Mouse (Mus musculus) granulocyte monocyte progenitor cell, adult 5-6 weeks (primary cell): ENCODE data around the gene Ccs. TPM values are rescaled to one million over a fixed set of nuclear protein-coding genes. Genes with fewer than 3 reads are reported as not detected.
"Not testable (repeated sequence)": the region's sequence is repeated elsewhere in the genome, so short reads cannot be mapped to it uniquely, and the experiment has no call there.

ENCODE experiments used
- ATAC-seq: replicated peaks from 2 replicates; pipeline ENCODE4 v1.8.0; 2016; ENCODE audit warnings: mild to moderate bottlenecking, moderate TSS enrichment, inconsistent platforms; ENCODE audit not compliant: poor library complexity, severe bottlenecking
- total RNA-seq, 2 experiments: library from RNA; stranded (forward) in 1 of 2; stranded (reverse) in 1 of 2; fragments of 200-712, 200-1000 nt in 1 of 2; fragments of >200 nt in 1 of 2; fragmentation: Nextera tagmentation in 1 of 2; gene quantifications; 2 replicates each; pipeline ENCODE4 v1.2.3; 2014 to 2017

The Ccs gene
- total RNA-seq (2014; fragmentation: Nextera tagmentation), result 47.1 and 68.5 TPM in 2 replicates
- total RNA-seq (2017), result 18.8 and 22.9 TPM in 2 replicates

- ATAC-seq, result peak; percentile 96
Measured at GRCm38 (mm10) chr19:4839149-4839548, at the start of gene Ccs, which contains the start of gene Ccdc87. Gene Ccs, minus strand, starts transcription at chr19:4839332. Gene Ccdc87, plus strand, starts transcription at chr19:4839366.

DNA sequence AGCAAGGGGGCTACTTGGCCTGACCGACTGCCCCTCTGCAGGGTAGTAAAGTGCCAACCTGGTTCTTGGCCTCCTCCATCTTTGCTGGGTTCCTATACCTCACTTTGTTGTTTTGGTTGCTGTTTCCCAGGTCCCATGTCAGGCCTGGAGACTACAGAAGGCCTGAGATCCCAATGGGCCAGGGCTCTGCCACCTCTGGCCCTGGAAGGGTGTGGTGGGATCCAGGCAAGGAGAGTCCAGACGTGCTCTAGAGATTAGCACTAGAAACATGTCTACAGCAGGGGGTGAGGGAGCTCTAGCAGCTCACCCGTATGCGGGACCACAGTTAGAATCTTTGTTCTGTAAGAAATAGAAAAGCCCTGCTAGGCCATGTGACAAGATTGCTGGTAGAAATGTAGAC lies 44.8 kb upstream of the Ccs start:
- ATAC-seq, result no peak

- no peak for ATAC-seq
Measured at GRCm38 (mm10) chr19:4879324-4879703, 40.2 kb upstream of the Ccs start.

GRCm38 (mm10) chr19:4878405-4879323 lies 39.5 kb upstream of the Ccs start, which contains the start of gene Zdhhc24:
Gene Zdhhc24, plus strand, starts transcription at chr19:4878668.
- ATAC-seq, result peak; percentile 97

- peak; percentile 15; the same call in 1 of the 2 replicates for ATAC-seq
Measured at GRCm38 (mm10) chr19:4877785-4878184, 38.7 kb upstream of the Ccs start, which contains the start of gene Actn3. Gene Actn3, minus strand, starts transcription at chr19:4877909.

DNA sequence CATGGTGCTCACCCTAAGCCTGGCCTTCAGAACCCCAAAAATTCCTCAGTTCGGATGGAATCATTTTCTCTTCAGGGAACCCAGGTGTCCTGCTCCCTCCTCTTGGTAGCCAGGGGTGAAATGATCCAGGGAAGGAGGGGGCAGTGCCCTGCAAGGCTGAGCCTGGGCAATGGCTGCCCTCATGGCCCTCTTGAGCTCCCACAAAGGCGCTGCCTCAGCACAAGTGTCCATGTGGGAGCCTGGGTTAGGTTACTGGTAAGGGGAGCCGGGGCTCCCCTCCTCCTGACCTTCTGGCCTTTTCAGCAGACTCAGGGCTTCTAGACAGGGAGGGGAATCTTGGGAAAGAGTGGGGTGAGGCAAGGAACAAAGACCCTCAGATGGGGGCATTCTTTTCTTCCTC lies 37.6 kb upstream of the Ccs start:
- ATAC-seq, result no peak

DNA sequence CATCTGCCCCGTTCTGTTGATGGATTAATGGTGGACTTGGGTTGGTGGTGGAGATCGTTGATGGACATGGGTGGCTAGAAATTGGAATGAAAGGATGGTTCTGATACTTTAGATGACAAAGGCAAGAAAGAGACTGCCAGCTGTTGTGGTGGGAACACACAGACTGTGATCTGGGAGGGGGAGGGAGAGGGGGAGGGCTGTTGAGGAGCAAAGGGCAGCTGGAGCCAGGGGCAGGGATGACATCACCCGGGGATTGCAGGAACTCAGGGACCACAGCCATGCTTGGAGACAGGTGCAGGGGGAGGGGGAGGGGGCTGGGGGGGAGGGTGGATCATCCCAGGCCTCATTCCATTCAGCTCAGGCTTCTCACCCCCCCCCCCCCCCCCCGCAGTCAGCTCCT lies 37.1 kb upstream of the Ccs start:
- ATAC-seq, result no peak

GRCm38 (mm10) chr19:4874613-4875012 lies 35.5 kb upstream of the Ccs start:
- ATAC-seq, result not testable (repeated sequence)

GRCm38 (mm10) chr19:4865147-4865546 lies 26.0 kb upstream of the Ccs start:
- ATAC-seq, result peak; percentile 66

DNA sequence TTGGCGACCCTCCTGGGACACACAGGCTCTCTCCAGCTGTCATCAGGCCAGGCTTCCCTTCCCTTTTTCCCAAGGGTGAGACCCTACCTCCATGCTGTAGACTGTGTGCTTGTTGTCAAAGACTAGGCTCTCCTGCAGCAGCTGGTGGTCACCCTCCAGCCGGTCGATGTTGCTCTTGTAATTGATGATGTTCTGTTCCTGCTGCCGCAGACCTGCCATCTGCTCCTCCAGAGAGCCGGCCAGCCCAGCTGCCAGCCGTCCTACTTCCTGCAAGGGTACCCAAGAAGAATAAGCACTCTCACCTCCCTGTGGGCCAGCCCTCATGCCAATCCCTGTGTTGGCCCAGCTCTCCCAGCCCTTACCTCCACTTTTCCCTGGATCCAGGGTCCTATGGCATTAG lies 23.9 kb upstream of the Ccs start:
- no peak for ATAC-seq

- no peak for ATAC-seq
Measured at GRCm38 (mm10) chr19:4859081-4859480, 19.9 kb upstream of the Ccs start.

DNA sequence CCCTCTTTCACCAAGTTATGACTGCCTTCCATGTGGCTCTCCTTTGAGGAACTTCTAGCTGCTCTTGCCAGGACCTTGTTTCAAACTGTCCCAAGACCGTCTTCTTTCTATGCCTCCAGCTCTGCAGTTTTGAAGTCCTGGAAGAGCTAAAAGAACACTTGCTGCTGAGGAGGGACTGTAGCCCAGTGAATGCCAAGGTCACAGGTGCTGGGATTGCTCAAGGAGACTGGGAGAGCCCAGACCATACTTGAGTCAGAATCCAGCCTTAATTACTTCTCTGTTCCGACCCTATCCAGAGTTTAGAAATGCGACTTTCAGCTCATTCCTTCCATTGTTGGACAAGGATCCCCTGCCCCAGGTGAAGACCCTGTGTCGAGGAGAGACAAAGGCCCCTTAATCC lies 16.8 kb upstream of the Ccs start:
- ATAC-seq, result no peak

- ATAC-seq, result no peak
Measured at GRCm38 (mm10) chr19:4855470-4855820, 16.3 kb upstream of the Ccs start.

GRCm38 (mm10) chr19:4854552-4855469 lies 15.7 kb upstream of the Ccs start, which contains the start of gene Ctsf:
Gene Ctsf, plus strand, starts transcription at chr19:4855130.
- peak; percentile 88 for ATAC-seq

DNA sequence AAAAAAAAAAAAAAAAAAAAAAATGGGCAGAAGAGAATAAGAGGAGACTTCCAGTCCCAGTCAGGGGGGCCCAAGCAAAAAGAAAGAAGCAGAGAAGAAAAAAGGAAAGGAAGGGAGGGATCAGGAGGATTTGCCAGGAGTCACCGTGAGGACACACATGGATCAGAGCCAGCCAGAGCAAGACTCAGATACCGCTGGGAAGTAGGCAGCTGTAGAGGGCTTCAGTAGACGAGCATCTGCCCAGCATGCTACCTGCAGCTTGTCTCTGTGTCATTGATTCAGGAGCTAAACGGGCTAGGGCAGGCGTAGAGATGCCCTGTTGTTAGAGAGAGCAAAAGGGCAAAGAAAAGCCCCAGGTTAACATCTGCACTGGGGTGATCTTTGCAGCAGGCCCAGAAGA lies 11.1 kb upstream of the Ccs start:
- ATAC-seq, result no peak

- no peak for ATAC-seq
Measured at GRCm38 (mm10) chr19:4849800-4850199, 10.7 kb upstream of the Ccs start.

GRCm38 (mm10) chr19:4847490-4847889 lies 8.4 kb upstream of the Ccs start:
- ATAC-seq, result peak; percentile 46; the same call in 1 of the 2 replicates

GRCm38 (mm10) chr19:4845846-4846245 lies 6.7 kb upstream of the Ccs start:
- ATAC-seq, result no peak

GRCm38 (mm10) chr19:4842611-4843010 lies 3.5 kb upstream of the Ccs start:
- ATAC-seq, result no peak

GRCm38 (mm10) chr19:4840848-4841247 lies 1.7 kb upstream of the Ccs start:
- no peak for ATAC-seq
